Mouse (Mus musculus): Measurements from ENCODE around the gene Bsnd.

- no peak for TF ChIP-seq CTCF (conservative IDR thresholded peaks at IDR 0.05; ENCODE audit: insufficient read depth, insufficient read length, low read depth, low read length)
- no peak for TF ChIP-seq POLR2A (IDR thresholded peaks at IDR 0.05; ENCODE audit: low read depth, low read length)
Observed at GRCm38 (mm10) chr4:106449306-106449705, 42.8 kb downstream of the Bsnd start.
